Mouse (Mus musculus) Patski (cell line): ENCODE measurements around the gene Sirt3. TPM values are rescaled to one million over a fixed set of nuclear protein-coding genes. Genes with fewer than 3 reads are reported as not detected.

Source experiments
- ATAC-seq: fragments of 100-300 bp; one replicate; pipeline ENCODE4 v1.8.0; 2021
- CTCF ChIA-PET: fragments of 350-600 bp; sonication (Branson Sonifier 250); formaldehyde crosslinking; loops from one replicate; lab custom pipeline; 2022; ENCODE audit warnings: inconsistent platforms; lab: Charles Lee
- POLR2A ChIA-PET: fragments of 350-600 bp; sonication (Branson Sonifier 250); formaldehyde crosslinking; loops from one replicate; lab custom pipeline; 2022; ENCODE audit warnings: antibody characterized with exemption, inconsistent platforms; lab: Charles Lee
- DNase-seq: peaks from one replicate; pipeline ENCODE4 v3.0.0-alpha.2; 2011; ENCODE audit warnings: low read depth, low spot score
- H3K27me3 ChIP-seq: fragments of 371-371 bp; one replicate; pipeline ENCODE4 v1.5.1; 2021
- CTCF ChIP-seq: fragments of 100-300 bp; IDR thresholded peaks from one replicate; pipeline ENCODE4 v1.5.1; 2021
- in situ Hi-C: fragments of 300-500 bp; cut with MboI; formaldehyde crosslinking; loops from 3 replicates; pipeline ENCODE4 v1.11.1; 2018; ENCODE audit warnings: low pct_unique_long_range_greater_than_20kb, mixed read lengths
- polyA plus RNA-seq: library from polyadenylated mRNA; unstranded; gene quantifications from one replicate; pipeline ENCODE4 v1.2.3, GENCODE M21; 2021

Sirt3 gene
- polyA plus RNA-seq, 1 experiment from 2014 or later = 48.3 TPM

- POLR2A ChIA-PET = no interaction called here
- in situ Hi-C loops = no loop called here
- CTCF ChIA-PET = interaction anchor here (1.2 to 1.5 kb wide), 5 partner anchors 9 to 136 kb away, joined by 3 to 5 read pairs (median 4); no protein-coding TSS in a partner anchor
- no peak for TF ChIP-seq CTCF
- DNase-seq (no peak), ATAC-seq (no peak)
- H3K27me3 ChIP-seq = peaks cover 4% of the 10 kb centered on the region
These were observed 30.9 kb upstream of the Sirt3 start for GRCm38 (mm10) chr7:140912846-140913482.

- ATAC-seq = no peak
- CTCF ChIA-PET = interaction anchor here (1.2 to 1.5 kb wide), 4 partner anchors 9 to 137 kb away, joined by 3 to 5 read pairs (median 4); no protein-coding TSS in a partner anchor
- POLR2A ChIA-PET = no interaction called here
- H3K27me3 ChIP-seq = no peaks in the 10 kb centered on the region
- no peak for TF ChIP-seq CTCF
- in situ Hi-C loops = no loop called here
- DNase-seq = no peak
These were observed 30.2 kb upstream of the Sirt3 start for GRCm38 (mm10) chr7:140912293-140912692.

- ATAC-seq (no peak), DNase-seq (no peak)
- peak; percentile 79 for TF ChIP-seq CTCF
- H3K27me3 ChIP-seq = no peaks in the 10 kb centered on the region
- CTCF ChIA-PET = interaction anchor here (0.8 to 2.1 kb wide), 13 partner anchors 9 to 164 kb away, joined by 3 to 10 read pairs (median 4); partner anchors contain the start of genes B4galnt4, Odf3 and Scgb1c1
- POLR2A ChIA-PET = interaction anchor here (1.0 kb wide), 1 partner anchor 46 kb away, joined by 5 read pairs; no protein-coding TSS in a partner anchor
- in situ Hi-C loops = no loop called here
These were observed 26.6 kb upstream of the Sirt3 start for GRCm38 (mm10) chr7:140908634-140909107.

GRCm38 (mm10) chr7:140908181-140908580, 26.1 kb upstream of the Sirt3 start:
- TF ChIP-seq CTCF = no peak
- ChIA-PET CTCF (interaction anchor here (0.8 to 2.1 kb wide), 12 partner anchors 9 to 164 kb away, joined by 3 to 10 read pairs (median 4); partner anchors contain the start of genes B4galnt4 and Scgb1c1), POLR2A (no interaction called here)
- no peaks in the 10 kb centered on the region for H3K27me3 ChIP-seq
- in situ Hi-C loops = no loop called here
- DNase-seq (no peak), ATAC-seq (no peak)

GRCm38 (mm10) chr7:140907697-140908096, 25.6 kb upstream of the Sirt3 start:
- peak; percentile 44 for TF ChIP-seq CTCF
- H3K27me3 ChIP-seq = no peaks in the 10 kb centered on the region
- ChIA-PET POLR2A (no interaction called here), CTCF (interaction anchor here (1.1 to 2.0 kb wide), 8 partner anchors 9 to 153 kb away, joined by 3 to 8 read pairs (median 5); partner anchors contain the start of genes B4galnt4 and Scgb1c1)
- in situ Hi-C loops = no loop called here
- no peak for DNase-seq
- ATAC-seq = no peak

- CTCF ChIA-PET = interaction anchor here (1.1 to 2.0 kb wide), 4 partner anchors 8 to 62 kb away, joined by 3 to 7 read pairs (median 5); partner anchors contain the start of gene Scgb1c1
- no peak for DNase-seq
- ATAC-seq = no peak
These were observed 25.0 kb upstream of the Sirt3 start for GRCm38 (mm10) chr7:140907131-140907530.

GRCm38 (mm10) chr7:140905642-140906081, 23.6 kb upstream of the Sirt3 start:
- ATAC-seq (no peak), DNase-seq (no peak)
- in situ Hi-C loops = no loop called here
- POLR2A ChIA-PET = interaction anchor here (0.6 kb wide), 1 partner anchor 11 kb away, joined by 3 read pairs; no protein-coding TSS in a partner anchor
- H3K27me3 ChIP-seq = no peaks in the 10 kb centered on the region
- TF ChIP-seq CTCF = no peak
- CTCF ChIA-PET = interaction anchor here (0.8 kb wide), 1 partner anchor 69 kb away, joined by 3 read pairs; no protein-coding TSS in a partner anchor

More at GRCm38 (mm10) chr7:140907131-140907530, 25.0 kb upstream of the Sirt3 start:
- no peaks in the 10 kb centered on the region for H3K27me3 ChIP-seq
- no peak for TF ChIP-seq CTCF
- POLR2A ChIA-PET = no interaction called here
- in situ Hi-C loops = no loop called here

GRCm38 (mm10) chr7:140903212-140903611, 21.1 kb upstream of the Sirt3 start:
- in situ Hi-C loops = loop anchor here (5.0 kb wide), 1 partner anchor 61 kb away; no protein-coding TSS in a partner anchor
- CTCF ChIA-PET = interaction anchor here (0.7 to 2.1 kb wide), 14 partner anchors 9 to 62 kb away, joined by 3 to 13 read pairs (median 4); partner anchors contain the start of genes Bet1l, Odf3, Pgghg and Psmd13
- no peaks in the 10 kb centered on the region for H3K27me3 ChIP-seq
- POLR2A ChIA-PET = interaction anchor here (0.6 to 0.7 kb wide), 2 partner anchors 38 to 49 kb away, joined by 3 to 4 read pairs; no protein-coding TSS in a partner anchor
- ATAC-seq (peak; percentile 48), DNase-seq (no peak)
- TF ChIP-seq CTCF = peak; percentile 93

GRCm38 (mm10) chr7:140902036-140902875, 20.1 kb upstream of the Sirt3 start:
- ChIA-PET CTCF (interaction anchor here (0.7 to 2.1 kb wide), 11 partner anchors 8 to 61 kb away, joined by 3 to 13 read pairs (median 5); partner anchors contain the start of genes Bet1l, Odf3, Pgghg and Psmd13), POLR2A (no interaction called here)
- no peak for DNase-seq
- no peak for TF ChIP-seq CTCF
- in situ Hi-C loops = loop anchor here (5.0 kb wide), 1 partner anchor 60 kb away; no protein-coding TSS in a partner anchor
- no peaks in the 10 kb centered on the region for H3K27me3 ChIP-seq
- no peak for ATAC-seq
